Comparison of ENCODE assay signal across 1 mouse cellular context in genomic region chr7:24373538-24374379, GRCm38 (mm10).
TF ChIP-seq lines count a peak whose summit lies in the region.

No protein-coding gene starts in this region.

TF ChIP-seq in CH12.LX, 34 proteins besides CTCF, POLR2A, EP300 and RAD21:
- TF ChIP-seq JUND (conservative IDR thresholded peaks at IDR 0.05; ENCODE audit: low read depth, low read length), result no peak
- TF ChIP-seq MXI1 (IDR thresholded peaks at IDR 0.05; ENCODE audit: low read depth, low read length), result no peak
- peak; percentile 25; the same call in 1 of the 2 replicates for TF ChIP-seq ZMIZ1 (IDR thresholded peaks at IDR 0.05; ENCODE audit: low read depth, low read length)
- TF ChIP-seq MAX (IDR thresholded peaks at IDR 0.05; ENCODE audit: low read length), result no peak
- no peak for TF ChIP-seq GABPA (IDR thresholded peaks at IDR 0.05; ENCODE audit: insufficient replicate concordance, low read depth, low read length)
- no peak; the same call in 1 of the 2 replicates for TF ChIP-seq TCF12 (IDR thresholded peaks at IDR 0.05; ENCODE audit: low read depth, low read length)
- TF ChIP-seq ZKSCAN1 (IDR thresholded peaks at IDR 0.05; ENCODE audit: borderline replicate concordance, low read depth, low read length), result no peak
- TF ChIP-seq SIN3A (IDR thresholded peaks at IDR 0.05; ENCODE audit: low read length), result 0 out of 2 replicates have a peak, but pooled peaks have one; percentile 55
- no peak for TF ChIP-seq ZC3H11A (IDR thresholded peaks at IDR 0.05; ENCODE audit: low read depth, low read length)
- no peak for TF ChIP-seq E2F4 (IDR thresholded peaks at IDR 0.05; ENCODE audit: insufficient replicate concordance, low read depth, low read length)
- peak; percentile 92 for TF ChIP-seq CHD2 (IDR thresholded peaks at IDR 0.05; ENCODE audit: low read length)
- peak; percentile 37; the same call in 1 of the 2 replicates for TF ChIP-seq BHLHE40 (IDR thresholded peaks at IDR 0.05; ENCODE audit: low read depth, low read length)
- TF ChIP-seq NRF1 (IDR thresholded peaks at IDR 0.05; ENCODE audit: low read depth, low read length), result 0 out of 2 replicates have a peak, but pooled peaks have one; percentile 28
- no peak for TF ChIP-seq PAX5 (IDR thresholded peaks at IDR 0.05; ENCODE audit: low read length)
- no peak for TF ChIP-seq USF1 (IDR thresholded peaks at IDR 0.05; ENCODE audit: low read depth, low read length)
- TF ChIP-seq ZNF384 (IDR thresholded peaks at IDR 0.05; ENCODE audit: low read depth, low read length), result peak; percentile 83
- TF ChIP-seq TBP (conservative IDR thresholded peaks at IDR 0.05; ENCODE audit: low read depth, low read length), result 0 out of 2 replicates have a peak, but pooled peaks have one; percentile 45
- no peak for TF ChIP-seq UBTF (IDR thresholded peaks at IDR 0.05; ENCODE audit: low read depth, low read length)
- no peak for TF ChIP-seq MAFK (IDR thresholded peaks at IDR 0.05; ENCODE audit: insufficient replicate concordance, low read length)
- TF ChIP-seq JUN (IDR thresholded peaks at IDR 0.05; ENCODE audit: insufficient read depth, low read depth, low read length), result peak; percentile 5; the same call in 1 of the 2 replicates
- TF ChIP-seq ELF1 (IDR thresholded peaks at IDR 0.05; ENCODE audit: low read depth, low read length), result peak; percentile 39; the same call in 1 of the 2 replicates
- TF ChIP-seq MAZ (IDR thresholded peaks at IDR 0.05; ENCODE audit: low read depth, low read length), result peak; percentile 93
- no peak for TF ChIP-seq USF2 (conservative IDR thresholded peaks at IDR 0.05; ENCODE audit: low read depth, low read length)
- TF ChIP-seq IRF4 (IDR thresholded peaks at IDR 0.05; ENCODE audit: low read depth, low read length), result peak; percentile 94
- TF ChIP-seq POLR2AphosphoS2 (IDR thresholded peaks at IDR 0.05; ENCODE audit: low read depth, low read length), result no peak
- no peak for TF ChIP-seq NELFE (IDR thresholded peaks at IDR 0.05; ENCODE audit: low read depth, low read length)
- peak; percentile 50; the same call in 1 of the 2 replicates for TF ChIP-seq ETS1 (conservative IDR thresholded peaks at IDR 0.05; ENCODE audit: low read depth, low read length)
- no peak for TF ChIP-seq CHD1 (IDR thresholded peaks at IDR 0.05; ENCODE audit: low read depth, low read length)
- TF ChIP-seq RCOR1 (conservative IDR thresholded peaks at IDR 0.05; ENCODE audit: low read depth, low read length), result 0 out of 2 replicates have a peak, but pooled peaks have one; percentile 46
- TF ChIP-seq MYC (IDR thresholded peaks at IDR 0.05; ENCODE audit: low read depth, low read length), result no peak
- peak; percentile 47 for TF ChIP-seq HCFC1 (IDR thresholded peaks at IDR 0.05; ENCODE audit: low read depth, low read length)
- TF ChIP-seq SMC3 (IDR thresholded peaks at IDR 0.05; ENCODE audit: low read depth, low read length), result no peak
- no peak for TF ChIP-seq KAT2A (IDR thresholded peaks at IDR 0.05; ENCODE audit: insufficient replicate concordance, low read length)
- TF ChIP-seq MEF2A (IDR thresholded peaks at IDR 0.05; ENCODE audit: borderline replicate concordance, low read depth, low read length), result peak; percentile 55; the same call in 1 of the 2 replicates
